Mouse (Mus musculus) bone marrow macrophage, adult 2 months (primary cell): ENCODE results near the gene Chrne.

Experiments
- CTCF ChIP-seq: IDR thresholded peaks from 2 replicates; pipeline ENCODE4 v1.5.1; 2012; ENCODE audit warnings: low read depth, mild to moderate bottlenecking, low read length, moderate library complexity
- POLR2A ChIP-seq: IDR thresholded peaks from 2 replicates; pipeline ENCODE4 v1.6.1; 2012; ENCODE audit warnings: mild to moderate bottlenecking, low read depth, low read length, borderline replicate concordance

GRCm38 (mm10) chr11:70638714-70639278, 19.8 kb upstream of the Chrne start, which contains the start of gene Gp1ba:
- TF ChIP-seq CTCF = no peak
- TF ChIP-seq POLR2A = no peak
